Mouse (Mus musculus) gastrocnemius, adult 18-20 months (tissue): ENCODE results near the gene Gbgt1. TPM values are rescaled to one million over a fixed set of nuclear protein-coding genes. Genes with fewer than 3 reads are reported as not detected.

Experiments used
- DNase-seq: peaks from one replicate; pipeline ENCODE4 v3.0.0; 2021; ENCODE audit warnings: low spot score
- total RNA-seq, 2 experiments: library from RNA; stranded (reverse); gene quantifications; 2 replicates each; pipeline ENCODE4 v1.2.3; 2021

Gene Gbgt1
- total RNA-seq, 2 experiments from 2014 or later, result 0.81 to 0.89 TPM

DNA sequence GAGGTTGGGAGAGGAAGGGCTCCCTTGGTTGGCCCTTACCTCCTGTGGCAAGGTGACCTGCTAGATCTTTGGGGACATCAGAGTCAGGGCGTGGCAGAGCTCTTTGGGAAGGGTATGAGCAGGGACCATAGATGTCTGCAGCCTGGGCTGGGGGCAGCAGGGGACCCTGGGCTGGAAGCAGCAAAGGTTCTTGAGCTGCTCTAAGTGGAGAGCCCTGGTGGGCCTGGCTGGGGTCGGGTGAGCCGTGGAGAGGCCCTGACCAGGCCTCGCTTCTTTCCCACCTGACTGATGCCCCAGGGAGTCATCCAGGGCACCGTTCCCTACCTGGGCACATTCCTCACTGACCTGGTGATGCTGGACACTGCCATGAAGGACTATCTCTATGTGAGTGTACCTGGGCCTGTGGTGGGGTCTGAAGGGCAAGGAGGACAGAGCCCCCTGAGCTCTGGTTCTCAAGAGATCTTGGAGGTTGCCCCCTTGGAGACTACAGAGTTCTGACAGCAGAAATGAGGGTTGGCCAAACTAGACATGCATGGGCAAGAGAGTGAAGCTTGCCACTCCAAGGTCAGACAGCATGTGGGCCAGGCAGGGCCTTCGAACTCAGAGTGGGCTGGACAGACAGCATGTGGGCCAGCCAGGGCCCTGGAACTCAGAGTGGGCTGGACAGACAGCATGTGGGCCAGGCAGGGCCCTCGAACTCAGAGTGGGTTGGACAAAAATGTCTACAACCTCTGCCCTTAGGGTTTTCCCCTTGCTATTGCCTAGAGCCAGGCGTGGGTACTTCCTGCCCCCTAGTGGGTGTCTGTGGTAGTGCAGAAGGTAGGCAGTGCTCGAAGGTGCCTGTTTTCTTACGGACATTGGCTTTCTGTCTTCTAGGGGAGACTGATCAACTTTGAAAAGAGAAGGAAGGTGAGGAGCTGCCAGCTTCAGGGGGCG, 50.8 kb downstream of the Gbgt1 start:
- peak; percentile 90 for DNase-seq

DNA sequence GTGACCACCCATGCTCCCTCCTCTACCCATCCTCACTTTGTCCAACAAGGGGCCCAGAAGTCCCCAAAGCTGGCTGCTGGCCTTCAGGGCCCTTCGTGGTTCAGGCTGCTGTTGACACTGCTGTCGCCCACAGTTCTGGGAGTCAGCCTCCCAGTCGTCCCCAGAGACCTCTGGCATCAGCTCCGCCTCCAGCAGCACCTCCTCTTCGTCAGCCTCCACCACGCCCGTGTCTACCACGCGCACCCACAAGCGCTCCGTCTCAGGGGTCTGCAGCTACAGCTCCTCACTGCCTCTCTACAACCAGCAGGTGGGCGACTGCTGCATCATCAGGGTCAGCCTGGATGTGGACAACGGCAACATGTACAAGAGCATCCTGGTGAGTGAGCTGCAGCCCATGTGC, 52.5 kb downstream of the Gbgt1 start:
- no peak for DNase-seq

DNA sequence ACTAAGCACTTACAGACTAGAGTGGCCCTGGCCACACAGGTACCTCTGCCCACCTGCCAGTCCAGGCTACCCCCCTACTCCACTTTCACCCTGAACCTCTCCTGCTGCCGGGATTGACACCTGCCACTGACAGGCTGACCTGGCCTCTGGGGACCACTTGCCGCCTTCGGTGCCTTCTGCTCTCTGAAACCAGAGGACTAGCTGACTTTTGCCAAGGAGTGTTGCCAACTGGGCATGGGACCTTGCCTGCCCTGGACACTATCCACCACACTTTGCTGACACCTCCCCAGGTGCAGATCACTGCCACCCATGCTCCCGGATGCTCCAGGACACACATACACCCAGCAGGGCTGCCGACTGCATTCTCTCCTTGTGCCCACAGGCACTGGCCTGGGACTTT, 55.6 kb downstream of the Gbgt1 start:
- no peak for DNase-seq

Other genes with a start within 250 kb of the Gbgt1 start
- 1 to 10 TPM; 2.4 to 3.0 TPM for gene Ppp1r26, start 50.1 kb upstream of the Gbgt1 start, total RNA-seq
- gene 1700007K13Rik, start 30.6 kb upstream of the Gbgt1 start, total RNA-seq, result not detected
- gene Mrps2, start 28.8 kb upstream of the Gbgt1 start, total RNA-seq, result 10 to 100 TPM; 21.1 to 22.9 TPM
- gene Gm10134, start 9.2 kb downstream of the Gbgt1 start, total RNA-seq, result under 1 TPM in 1 of 2 experiments, not detected in 1; 0.74 TPM
- 1 to 10 TPM; 6.1 to 8.9 TPM for gene Ralgds, start 16.2 kb downstream of the Gbgt1 start, total RNA-seq
- gene Cel, start 66.5 kb downstream of the Gbgt1 start, total RNA-seq, result under 1 TPM in 1 of 2 experiments, not detected in 1; 0.16 TPM
- 1 to 10 TPM; 7.2 to 8.9 TPM for gene Gtf3c5, start 86.9 kb downstream of the Gbgt1 start, total RNA-seq
- not detected for gene Gfi1b, start 125.1 kb downstream of the Gbgt1 start, total RNA-seq
- gene Tsc1, start 144.3 kb downstream of the Gbgt1 start, total RNA-seq, result 10 to 100 TPM; 40.6 to 45.6 TPM
- not detected for gene Spaca9, start 202.8 kb downstream of the Gbgt1 start, total RNA-seq
- gene Ak8, start 203.3 kb downstream of the Gbgt1 start, total RNA-seq, result not detected